Mouse (Mus musculus): ENCODE measurements around the gene Cep290. TPM values are rescaled to one million over a fixed set of nuclear protein-coding genes. Genes with fewer than 3 reads are reported as not detected.
A peak's percentile ranks its signal among the peaks of the same experiment; 100 is the strongest.

Gene Cep290
- polyA plus RNA-seq (2016; fragmentation: Nextera tagmentation; extraction: Ambion mirVana): 8.5 and 9.3 TPM in 2 replicates

DNA sequence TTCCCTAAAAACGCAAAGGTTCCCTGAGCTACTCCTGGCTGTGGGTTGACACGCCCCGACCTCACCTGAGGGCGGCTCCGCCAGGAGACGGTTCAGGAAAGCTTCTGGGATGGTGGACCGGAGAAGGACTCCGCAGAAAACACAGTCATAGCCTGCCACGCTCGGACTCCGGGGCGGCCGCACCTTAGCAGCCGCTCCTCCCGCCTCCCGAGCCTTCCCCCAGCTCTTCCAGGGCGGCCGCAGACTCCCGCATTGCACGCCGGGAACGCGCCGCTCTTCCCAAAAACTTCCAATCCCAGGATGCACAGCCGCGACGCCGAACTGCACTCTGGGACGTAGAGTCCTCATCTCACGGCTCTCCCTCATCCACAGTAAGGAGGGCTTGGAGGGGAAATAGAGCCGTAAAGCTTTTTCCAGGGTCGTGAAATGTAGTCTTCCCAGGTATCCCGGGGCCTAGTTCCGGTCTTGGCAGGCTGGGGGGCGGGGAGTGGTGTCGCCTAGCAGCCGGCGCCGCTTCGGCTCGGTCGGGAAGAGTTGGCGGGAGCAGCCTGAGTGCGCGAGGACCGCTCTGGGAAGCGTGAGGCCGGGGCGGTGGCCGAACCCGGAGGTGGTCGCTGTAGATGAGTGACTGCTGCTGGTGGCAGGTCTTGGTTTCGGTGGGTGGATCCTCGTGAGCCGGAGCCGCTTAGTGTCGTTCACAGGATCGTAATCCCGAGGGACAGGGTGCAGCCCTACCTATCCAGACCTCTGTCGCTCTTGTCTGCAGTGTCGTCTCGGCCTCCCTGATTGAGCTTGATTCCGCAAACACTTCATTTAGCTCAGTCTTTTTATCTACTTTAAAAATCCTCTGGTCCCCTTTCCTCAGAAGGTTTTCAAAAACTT lies at the start of gene Cep290, which contains the start of gene Tmtc3:
Gene Cep290, plus strand, starts transcription at position 462 of the 882 bp plus-strand sequence.
Gene Tmtc3, minus strand, starts transcription at position 254 of the 882 bp plus-strand sequence.
- Histone ChIP-seq H3K4me3 (replicated peaks) (peak within 1 kb of the TSS; percentile 74), H3K27ac (peak within 1 kb of the TSS; percentile 76), H3K9me3 (no peaks in the 10 kb centered on the region), H3K9ac (peak within 1 kb of the TSS; percentile 76), H3K36me3 (replicated peaks) (no peaks in the 10 kb centered on the region), H3K4me2 (peak within 1 kb of the TSS; percentile 74), H3K27me3 (no peaks in the 10 kb centered on the region), H3K4me1 (peaks cover 15% of the 10 kb centered on the region)
- ATAC-seq (ENCODE audit: low FRiP score): peak; percentile 98
- WGBS: under 1% methylated on average over 63 of the region's 63 CpGs

DNA sequence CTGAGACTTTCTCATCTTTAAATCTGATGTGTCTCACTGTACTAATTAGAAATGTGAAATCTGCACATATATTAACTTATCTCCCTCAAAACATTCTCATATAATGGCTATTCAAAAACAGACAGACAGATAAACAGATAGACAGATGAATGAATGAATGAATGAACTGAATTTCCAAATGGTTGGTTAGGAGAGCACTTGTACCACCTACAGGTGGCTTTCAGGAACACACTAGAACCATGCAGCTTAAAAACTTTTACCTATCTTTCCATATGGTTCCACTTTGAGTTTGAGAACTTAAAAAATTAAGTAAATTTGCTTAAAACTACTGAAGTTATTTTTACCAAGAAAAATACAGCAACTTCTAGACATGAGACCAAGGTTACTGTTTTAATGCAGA lies 38.0 kb upstream of the Cep290 start:
- peaks cover 19% of the 10 kb centered on the region; the same call in 1 of the 2 replicates for H3K36me3 ChIP-seq (replicated peaks)
- H3K9ac ChIP-seq: no peak overlapping the region
- no peak overlapping the region for H3K4me3 ChIP-seq (replicated peaks)
- H3K27me3 ChIP-seq: no peaks in the 10 kb centered on the region
- ATAC-seq (ENCODE audit: low FRiP score): no peak
- no peak overlapping the region for H3K4me2 ChIP-seq
- no peaks in the 10 kb centered on the region for H3K4me1 ChIP-seq
- H3K27ac ChIP-seq: no peak overlapping the region
- no peaks in the 10 kb centered on the region for H3K9me3 ChIP-seq

- no peak overlapping the region for H3K4me2 ChIP-seq
- H3K27ac ChIP-seq: no peak overlapping the region
- no peaks in the 10 kb centered on the region for H3K27me3 ChIP-seq
- no peak overlapping the region for H3K9ac ChIP-seq
- no peak for ATAC-seq (ENCODE audit: low FRiP score)
- no peak overlapping the region for H3K4me3 ChIP-seq (replicated peaks)
- H3K36me3 ChIP-seq (replicated peaks): peaks cover 19% of the 10 kb centered on the region
- no peaks in the 10 kb centered on the region for H3K4me1 ChIP-seq
- no peaks in the 10 kb centered on the region for H3K9me3 ChIP-seq
These were observed 26.8 kb upstream of the Cep290 start for GRCm38 (mm10) chr10:100460515-100460914.

GRCm38 (mm10) chr10:100475040-100475439 lies 12.3 kb upstream of the Cep290 start:
- no peak for ATAC-seq (ENCODE audit: low FRiP score)
- no peaks in the 10 kb centered on the region for H3K27me3 ChIP-seq
- no peak overlapping the region for H3K27ac ChIP-seq
- peaks cover 31% of the 10 kb centered on the region for H3K36me3 ChIP-seq (replicated peaks)
- no peak overlapping the region for H3K9ac ChIP-seq
- 60% methylated on average over 3 of the region's 3 CpGs for WGBS
- no peak overlapping the region for H3K4me3 ChIP-seq (replicated peaks)
- H3K9me3 ChIP-seq: no peaks in the 10 kb centered on the region
- no peaks in the 10 kb centered on the region for H3K4me1 ChIP-seq
- no peak overlapping the region for H3K4me2 ChIP-seq

- H3K9ac ChIP-seq: no peak overlapping the region
These were observed 7.8 kb upstream of the Cep290 start for GRCm38 (mm10) chr10:100479538-100479937.

GRCm38 (mm10) chr10:100486701-100487096 lies 659 bp upstream of the Cep290 start:
- no peak for ATAC-seq (ENCODE audit: low FRiP score)
- no peaks in the 10 kb centered on the region for H3K27me3 ChIP-seq
- peak overlapping the region; percentile 76 for H3K9ac ChIP-seq
- no peaks in the 10 kb centered on the region for H3K9me3 ChIP-seq
- peak overlapping the region; percentile 74 for H3K4me3 ChIP-seq (replicated peaks)
- H3K27ac ChIP-seq: peak overlapping the region; percentile 76
- peak overlapping the region; percentile 74 for H3K4me2 ChIP-seq
- WGBS: 0% methylated on average over 13 of the region's 13 CpGs
- peaks cover 15% of the 10 kb centered on the region for H3K4me1 ChIP-seq
- H3K36me3 ChIP-seq (replicated peaks): no peaks in the 10 kb centered on the region

More at GRCm38 (mm10) chr10:100479538-100479937, 7.8 kb upstream of the Cep290 start:
- peaks cover 17% of the 10 kb centered on the region for H3K36me3 ChIP-seq (replicated peaks)
- WGBS: 93% methylated on average over 3 of the region's 3 CpGs
- no peak overlapping the region for H3K4me3 ChIP-seq (replicated peaks)
- no peaks in the 10 kb centered on the region for H3K27me3 ChIP-seq
- H3K4me1 ChIP-seq: no peaks in the 10 kb centered on the region; the same call in 1 of the 2 replicates
- no peak overlapping the region for H3K4me2 ChIP-seq
- H3K9me3 ChIP-seq: no peaks in the 10 kb centered on the region
- ATAC-seq (ENCODE audit: low FRiP score): no peak
- no peak overlapping the region for H3K27ac ChIP-seq

DNA sequence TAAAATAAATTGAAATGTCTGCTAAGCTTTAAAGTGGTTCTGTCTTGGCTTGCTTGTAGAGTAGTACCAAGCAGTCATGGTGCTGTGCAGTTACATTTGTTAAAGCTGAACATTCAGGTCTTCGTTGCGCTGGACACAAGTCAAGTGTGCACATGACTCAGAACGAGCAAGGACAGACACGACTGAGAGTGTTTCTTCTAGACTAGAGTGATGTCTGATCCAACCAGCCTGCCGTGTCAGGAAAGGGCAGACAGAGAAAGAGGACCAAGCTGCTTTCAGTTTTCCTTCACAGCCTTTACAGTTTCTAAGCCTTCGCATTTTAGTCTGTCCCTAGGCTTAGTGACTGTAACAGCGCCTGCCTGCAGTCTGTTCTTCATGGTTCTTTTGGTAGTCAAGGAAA lies 4.6 kb downstream of the Cep290 start:
- peaks cover 15% of the 10 kb centered on the region for H3K36me3 ChIP-seq (replicated peaks)
- no peak overlapping the region for H3K4me2 ChIP-seq
- no peak overlapping the region for H3K27ac ChIP-seq
- H3K27me3 ChIP-seq: no peaks in the 10 kb centered on the region
- ATAC-seq (ENCODE audit: low FRiP score): no peak
- H3K9ac ChIP-seq: no peak overlapping the region
- H3K9me3 ChIP-seq: no peaks in the 10 kb centered on the region
- WGBS: 93% methylated on average over 7 of the region's 7 CpGs
- H3K4me1 ChIP-seq: peaks cover 11% of the 10 kb centered on the region; the same call in 1 of the 2 replicates
- no peak overlapping the region for H3K4me3 ChIP-seq (replicated peaks)

- WGBS: 90% methylated on average over 3 of the region's 3 CpGs
- Histone ChIP-seq H3K36me3 (replicated peaks) (peaks cover 31% of the 10 kb centered on the region), H3K4me1 (no peaks in the 10 kb centered on the region), H3K9ac (no peak overlapping the region), H3K27ac (no peak overlapping the region), H3K27me3 (no peaks in the 10 kb centered on the region), H3K4me3 (replicated peaks) (no peak overlapping the region), H3K9me3 (no peaks in the 10 kb centered on the region), H3K4me2 (no peak overlapping the region)
- no peak for ATAC-seq (ENCODE audit: low FRiP score)
These were observed 11.0 kb downstream of the Cep290 start for GRCm38 (mm10) chr10:100498309-100498708.

DNA sequence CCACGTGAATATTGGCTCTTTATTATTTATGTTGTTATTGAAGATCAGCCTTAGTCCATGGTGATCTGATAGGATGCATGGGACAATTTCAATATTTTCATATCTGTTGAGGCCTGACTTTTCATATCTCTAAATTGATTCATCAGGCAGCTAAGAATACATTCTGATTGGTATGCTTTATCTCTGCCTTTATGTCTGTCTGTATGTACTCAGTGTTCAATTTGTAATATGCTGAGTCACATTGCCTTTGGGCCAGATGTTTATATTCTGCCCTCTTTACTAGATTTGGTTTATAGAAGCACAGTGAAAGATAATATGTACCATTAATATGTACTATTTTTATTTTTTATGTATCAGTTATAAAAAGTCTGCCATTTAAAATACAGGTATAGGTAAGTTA lies 20.8 kb downstream of the Cep290 start:
- Histone ChIP-seq H3K36me3 (replicated peaks) (peaks cover 15% of the 10 kb centered on the region; the same call in 1 of the 2 replicates), H3K27ac (no peak overlapping the region), H3K4me2 (no peak overlapping the region), H3K4me1 (no peaks in the 10 kb centered on the region), H3K27me3 (no peaks in the 10 kb centered on the region), H3K9me3 (no peaks in the 10 kb centered on the region), H3K9ac (no peak overlapping the region), H3K4me3 (replicated peaks) (no peak overlapping the region)
- no peak for ATAC-seq (ENCODE audit: low FRiP score)
- WGBS: 89% methylated on average over 1 of the region's 1 CpGs

DNA sequence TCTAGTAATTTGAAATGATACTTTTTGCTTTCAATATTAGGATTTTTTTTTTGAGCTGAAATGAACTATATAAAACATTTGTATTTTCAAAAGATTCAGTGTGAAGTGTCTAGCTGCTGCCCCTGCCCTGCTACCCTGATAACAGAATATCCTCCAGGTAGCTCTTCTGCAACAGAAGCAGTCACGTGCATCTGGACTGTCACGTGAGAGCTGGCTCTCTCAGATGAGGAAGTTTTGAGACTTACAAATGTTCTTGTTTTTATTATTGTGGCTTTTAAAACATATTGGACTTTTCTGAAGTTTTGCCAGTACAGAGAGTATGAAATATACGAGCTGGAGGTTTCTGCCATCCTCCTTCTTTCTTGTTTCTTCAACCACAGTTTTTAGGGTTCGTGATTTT lies 34.3 kb downstream of the Cep290 start:
- no peaks in the 10 kb centered on the region for H3K27me3 ChIP-seq
- H3K4me1 ChIP-seq: no peaks in the 10 kb centered on the region
- no peaks in the 10 kb centered on the region for H3K9me3 ChIP-seq
- ATAC-seq (ENCODE audit: low FRiP score): no peak
- H3K27ac ChIP-seq: no peak overlapping the region
- no peak overlapping the region for H3K4me3 ChIP-seq (replicated peaks)
- H3K9ac ChIP-seq: no peak overlapping the region
- WGBS: 91% methylated on average over 4 of the region's 4 CpGs
- no peak overlapping the region for H3K4me2 ChIP-seq
- H3K36me3 ChIP-seq (replicated peaks): peaks cover 11% of the 10 kb centered on the region

GRCm38 (mm10) chr10:100522330-100522729 lies 35.0 kb downstream of the Cep290 start:
- no peaks in the 10 kb centered on the region for H3K4me1 ChIP-seq
- peaks cover 11% of the 10 kb centered on the region for H3K36me3 ChIP-seq (replicated peaks)
- no peak overlapping the region for H3K4me3 ChIP-seq (replicated peaks)
- 71% methylated on average over 9 of the region's 9 CpGs for WGBS
- H3K9ac ChIP-seq: no peak overlapping the region
- H3K27ac ChIP-seq: no peak overlapping the region
- no peak for ATAC-seq (ENCODE audit: low FRiP score)
- H3K9me3 ChIP-seq: no peaks in the 10 kb centered on the region
- H3K27me3 ChIP-seq: no peaks in the 10 kb centered on the region
- H3K4me2 ChIP-seq: no peak overlapping the region

DNA sequence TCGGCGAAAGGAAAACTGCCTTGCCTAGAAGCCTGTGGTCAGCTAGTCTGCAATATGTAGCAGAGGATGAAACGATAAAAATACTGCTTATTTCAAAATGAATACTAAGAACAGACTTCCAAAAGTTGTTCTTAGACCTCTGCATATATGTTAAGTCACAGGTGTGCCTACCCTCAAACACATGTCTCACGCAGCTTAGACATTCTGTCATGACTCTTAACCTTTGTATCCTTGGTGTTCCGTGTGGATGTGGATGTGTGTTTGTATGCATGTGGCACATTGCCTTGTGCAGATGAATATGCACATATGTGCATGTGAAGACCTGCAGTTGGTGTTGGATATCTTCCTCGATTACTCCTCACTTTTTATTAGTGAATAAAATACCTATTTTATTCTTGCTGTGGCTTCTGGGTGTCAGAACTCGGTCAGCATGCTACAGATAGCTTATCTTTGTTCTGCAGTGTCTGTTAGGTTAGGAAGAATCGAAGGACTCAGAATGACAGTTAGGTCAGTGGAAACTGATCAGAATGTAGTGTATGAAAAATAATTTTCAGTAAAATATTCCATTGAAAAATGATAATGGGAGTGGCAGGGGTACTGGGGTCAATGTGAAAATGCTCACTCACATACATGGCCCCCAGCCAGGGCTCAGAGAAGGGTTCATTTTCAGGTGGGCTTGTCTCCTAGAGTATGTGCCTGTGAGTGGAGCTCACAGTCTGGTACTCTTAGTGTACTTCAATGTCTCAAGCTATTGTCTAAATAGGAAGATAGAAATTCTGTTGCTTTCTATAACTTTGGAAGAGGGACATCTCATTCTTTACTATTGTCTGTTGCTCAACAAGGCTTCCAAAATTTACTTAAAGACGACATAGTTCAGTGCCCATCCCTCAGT lies 37.4 kb downstream of the Cep290 start:
- H3K4me2 ChIP-seq: no peak overlapping the region
- ATAC-seq (ENCODE audit: low FRiP score): no peak
- peaks cover 7% of the 10 kb centered on the region for H3K36me3 ChIP-seq (replicated peaks)
- H3K27ac ChIP-seq: no peak overlapping the region
- H3K9ac ChIP-seq: no peak overlapping the region
- no peaks in the 10 kb centered on the region for H3K27me3 ChIP-seq
- no peaks in the 10 kb centered on the region for H3K9me3 ChIP-seq
- no peaks in the 10 kb centered on the region for H3K4me1 ChIP-seq
- 92% methylated on average over 9 of the region's 9 CpGs for WGBS
- H3K4me3 ChIP-seq (replicated peaks): no peak overlapping the region

Data from forebrain, embryonic 12.5 days (tissue).